In the genomic region with DNA sequence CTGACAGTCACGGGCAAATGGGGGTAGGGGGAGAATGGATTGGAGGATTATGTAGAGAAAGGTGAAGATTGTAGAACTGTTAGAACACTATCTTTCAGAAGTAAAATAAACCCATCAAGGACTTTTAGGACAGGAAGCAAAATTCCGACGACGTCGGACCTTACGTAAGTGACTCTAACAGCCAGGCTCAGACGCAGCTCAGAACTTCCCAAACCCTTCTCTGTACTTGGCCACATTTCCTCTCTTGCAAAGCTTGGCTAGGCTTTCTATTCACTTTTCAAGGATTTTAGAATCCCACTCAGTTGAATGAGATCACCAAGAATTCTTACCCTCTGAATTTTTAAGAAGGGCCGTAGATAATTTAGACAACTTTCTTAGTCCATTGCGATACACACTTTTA, we compare ENCODE assay signal across 10 mouse cellular contexts.
"Had no signal": no experiment of that assay in that cellular context is flagged by ENCODE, and none has a peak within 500 bp of the region (broad histone marks: within the 10 kb centered on the region; RNA-seq: fewer than 3 reads in every experiment).

No protein-coding gene starts in this region.

- H3K9ac ChIP-seq: limb, embryonic 13.5 days; liver, embryonic 14.5 days; midbrain, embryonic 12.5 days; neural tube, embryonic 13.5 days had no signal

- H3K27ac ChIP-seq: limb, embryonic 13.5 days; liver, embryonic 14.5 days; midbrain, embryonic 12.5 days; neural tube, embryonic 13.5 days had no signal

- DNase-seq: kidney, postnatal 25 days; layer of hippocampus, postnatal 36 days; lung, adult 18-20 months; right cerebral cortex, postnatal 14 days; thymus, postnatal 36 days had no signal

- H3K36me3 ChIP-seq: limb, embryonic 13.5 days; midbrain, embryonic 12.5 days; neural tube, embryonic 13.5 days had no signal

- ATAC-seq: midbrain, embryonic 16.5 days had no signal

- H3K4me1 ChIP-seq: limb, embryonic 13.5 days; neural tube, embryonic 13.5 days had no signal

- H3K27me3 ChIP-seq: limb, embryonic 13.5 days; midbrain, embryonic 12.5 days; neural tube, embryonic 13.5 days had no signal

- H3K4me3 ChIP-seq: limb, embryonic 13.5 days; midbrain, embryonic 12.5 days; neural tube, embryonic 13.5 days had no signal
